Mouse (Mus musculus) midbrain, embryonic 11.5 days (tissue): ENCODE results near the gene Alg14. TPM values are rescaled to one million over a fixed set of nuclear protein-coding genes. Genes with fewer than 3 reads are reported as not detected.

Experiments used
- ATAC-seq: fragments of 200-750 bp; cut with Nextera tagmentation; 2 replicates; pipeline ENCODE4 v1.8.0; 2017; ENCODE audit warnings: moderate TSS enrichment, moderate library complexity; ENCODE audit not compliant: low FRiP score
- DNase-seq: peaks from one replicate; pipeline ENCODE4 v3.0.0; 2015; ENCODE audit warnings: low spot score; ENCODE audit errors: missing footprints
- H3K27ac ChIP-seq: fragments of 300-500 bp; sonication (generic); 2 replicates; pipeline ENCODE4 v1.5.1; 2014; ENCODE audit warnings: low read depth, low read length
- H3K27me3 ChIP-seq: fragments of 300-500 bp; sonication (generic); 2 replicates; pipeline ENCODE4 v1.6.1; 2014; ENCODE audit warnings: mild to moderate bottlenecking, low read length, moderate library complexity, mixed read lengths; ENCODE audit not compliant: control insufficient read depth, insufficient read depth
- H3K36me3 ChIP-seq: fragments of 300-500 bp; sonication (generic); 2 replicates; pipeline ENCODE4 v1.6.1; 2014; ENCODE audit warnings: mild to moderate bottlenecking, low read length, moderate library complexity, mixed read lengths; ENCODE audit not compliant: control insufficient read depth, insufficient read depth
- H3K4me1 ChIP-seq: fragments of 300-500 bp; sonication (generic); 2 replicates; pipeline ENCODE4 v1.6.1; 2014; ENCODE audit warnings: low read length; ENCODE audit not compliant: control insufficient read depth, insufficient read depth
- H3K4me2 ChIP-seq: fragments of 300-500 bp; sonication (generic); 2 replicates; pipeline ENCODE4 v1.6.1; 2014; ENCODE audit warnings: mild to moderate bottlenecking, moderate library complexity
- H3K4me3 ChIP-seq: fragments of 300-500 bp; sonication (generic); 2 replicates; pipeline ENCODE4 v1.5.1; 2014; ENCODE audit warnings: low read depth, low read length
- H3K9ac ChIP-seq: fragments of 300-500 bp; sonication (generic); 2 replicates; pipeline ENCODE4 v1.6.1; 2014; ENCODE audit warnings: low read length
- H3K9me3 ChIP-seq: fragments of 300-500 bp; sonication (generic); 2 replicates; pipeline ENCODE4 v1.6.1; 2016; ENCODE audit warnings: low read length; ENCODE audit not compliant: control insufficient read depth
- WGBS: fragments of 180-500 bp; shearing (Covaris S2); extraction: QIAGEN DNeasy Blood & Tissue Kit; methylation state at CpG from one replicate; pipeline ENCODE4 v1.1.7; 2014; 5-methylcytosine and 5-hydroxymethylcytosine counted together
- polyA plus RNA-seq: library from polyadenylated mRNA; unstranded; fragments of >200 nt; fragmentation: Nextera tagmentation; extraction: Ambion mirVana; gene quantifications from 2 replicates; pipeline ENCODE4 v1.2.1, GENCODE M21; 2014

Gene Alg14
- polyA plus RNA-seq: 37.6 and 38.0 TPM in 2 replicates

DNA sequence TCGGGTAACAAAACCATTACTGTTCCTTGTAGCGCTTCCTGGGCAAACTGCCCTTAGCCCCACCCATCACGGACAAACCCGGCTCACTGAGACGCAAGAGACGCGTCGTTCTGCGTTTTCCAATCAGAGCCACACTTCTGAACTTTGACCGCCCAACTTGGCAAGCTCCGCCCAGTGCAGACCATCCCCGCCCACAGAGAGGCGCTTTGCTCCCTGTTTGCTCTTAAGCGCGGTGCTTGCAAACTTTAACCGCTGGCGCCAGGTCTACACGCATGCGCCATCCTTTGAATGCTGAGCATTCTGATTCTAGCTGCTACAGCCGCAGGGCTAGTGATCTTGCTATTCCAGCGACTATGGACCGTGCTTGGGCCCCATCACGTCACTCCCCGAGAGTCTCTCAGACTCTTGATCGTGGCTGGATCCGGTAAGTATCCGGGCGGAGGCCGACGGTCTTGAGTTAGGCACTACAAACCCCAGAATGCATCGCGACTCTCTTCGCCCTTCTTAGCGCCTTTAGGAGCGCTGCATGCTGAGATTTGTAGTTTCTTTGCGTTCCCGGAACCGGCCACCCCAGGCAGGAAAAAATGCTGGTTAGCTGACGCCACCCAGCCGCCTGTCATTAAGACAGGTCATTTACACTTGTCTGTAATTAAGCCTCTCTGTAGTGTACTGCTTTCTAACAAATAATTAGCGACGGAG, at the start of gene Alg14:
Alg14 (plus strand) TSS at position 214 of the 699 bp plus-strand sequence.
- peak; percentile 99 for DNase-seq
- Histone ChIP-seq H3K9ac (peak within 1 kb of the TSS; percentile 67), H3K27ac (peak within 1 kb of the TSS; percentile 89), H3K36me3 (no peaks in the 10 kb centered on the region), H3K4me3 (peak within 1 kb of the TSS; percentile 55), H3K27me3 (no peaks in the 10 kb centered on the region), H3K9me3 (no peaks in the 10 kb centered on the region), H3K4me2 (peak within 1 kb of the TSS; percentile 58), H3K4me1 (peaks cover 6% of the 10 kb centered on the region; the same call in 1 of the 2 replicates)
- ATAC-seq: peak; percentile 96
- under 1% methylated on average over 42 of the region's 42 CpGs for WGBS

DNA sequence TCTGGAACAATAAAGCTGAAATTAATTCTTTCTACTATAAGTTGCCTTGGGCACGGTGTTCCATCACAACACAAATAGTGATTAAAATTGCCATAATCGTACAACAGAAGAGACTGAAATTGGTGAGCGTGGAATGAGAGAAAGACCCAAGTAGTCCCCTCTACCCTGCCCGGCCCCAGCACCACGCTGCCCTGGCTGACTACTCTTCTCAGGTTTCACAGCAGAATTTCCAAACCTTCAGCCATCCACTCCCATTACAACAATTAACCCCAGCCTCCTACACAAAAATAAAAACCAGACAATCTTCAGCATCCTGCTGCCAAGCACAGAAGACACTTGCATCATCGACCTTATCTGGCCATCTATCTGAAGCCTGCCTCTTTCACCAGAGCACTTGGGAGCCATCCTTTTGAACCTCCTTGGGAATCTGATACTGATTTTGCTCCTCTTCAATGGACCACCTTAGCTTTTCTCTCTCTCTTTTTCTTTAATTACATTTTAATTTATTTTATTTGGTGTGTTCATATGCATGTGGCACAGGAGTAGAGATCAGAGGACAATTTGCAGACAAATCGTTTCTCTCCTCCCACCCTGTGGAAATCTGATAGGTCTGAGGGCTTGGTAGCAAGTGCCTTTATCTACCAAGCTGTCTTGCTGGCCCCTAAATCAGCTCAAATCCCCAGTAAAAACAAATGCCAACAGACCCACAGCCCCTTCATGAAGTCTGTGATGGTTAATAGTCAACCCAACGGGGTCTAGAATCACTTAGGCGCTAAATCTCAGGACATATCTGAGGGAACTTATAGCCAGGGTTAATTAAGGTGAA, 49.2 kb upstream of the Alg14 start:
- no peaks in the 10 kb centered on the region for H3K9me3 ChIP-seq
- H3K4me2 ChIP-seq: no peak overlapping the region
- WGBS: 81% methylated on average over 9 of the region's 9 CpGs
- H3K9ac ChIP-seq: no peak overlapping the region
- H3K4me1 ChIP-seq: peaks cover 8% of the 10 kb centered on the region; the same call in 1 of the 2 replicates
- no peak for DNase-seq
- H3K36me3 ChIP-seq: no peaks in the 10 kb centered on the region
- H3K4me3 ChIP-seq: no peak overlapping the region
- no peak overlapping the region for H3K27ac ChIP-seq
- no peaks in the 10 kb centered on the region for H3K27me3 ChIP-seq
- ATAC-seq: no peak

DNA sequence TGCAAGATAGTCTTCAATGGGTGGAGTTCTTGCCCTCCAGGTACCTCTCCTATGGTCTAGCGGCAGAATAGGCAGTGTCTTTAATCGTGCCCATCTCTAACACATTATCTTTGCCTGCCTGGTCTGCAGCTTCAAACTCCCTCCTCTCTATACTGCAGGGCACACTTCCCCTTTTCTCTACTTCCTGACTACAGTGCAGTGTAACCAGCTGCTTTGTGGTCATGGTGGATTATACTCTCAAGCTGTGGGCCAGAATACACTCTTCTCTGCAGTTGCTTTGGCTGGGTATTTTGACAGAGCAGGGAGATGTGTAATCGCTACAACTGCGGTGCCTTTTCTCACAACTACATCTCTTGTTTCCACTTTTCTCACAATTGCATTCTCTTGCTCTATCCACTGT, 48.6 kb upstream of the Alg14 start:
- ATAC-seq (no peak), DNase-seq (no peak)
- H3K36me3 ChIP-seq: no peaks in the 10 kb centered on the region
- no peak overlapping the region for H3K4me3 ChIP-seq
- H3K4me2 ChIP-seq: no peak overlapping the region
- no peaks in the 10 kb centered on the region for H3K27me3 ChIP-seq
- 97% methylated on average over 4 of the region's 4 CpGs for WGBS
- H3K9me3 ChIP-seq: no peaks in the 10 kb centered on the region
- H3K27ac ChIP-seq: no peak overlapping the region
- H3K4me1 ChIP-seq: peaks cover 8% of the 10 kb centered on the region; the same call in 1 of the 2 replicates
- H3K9ac ChIP-seq: no peak overlapping the region

DNA sequence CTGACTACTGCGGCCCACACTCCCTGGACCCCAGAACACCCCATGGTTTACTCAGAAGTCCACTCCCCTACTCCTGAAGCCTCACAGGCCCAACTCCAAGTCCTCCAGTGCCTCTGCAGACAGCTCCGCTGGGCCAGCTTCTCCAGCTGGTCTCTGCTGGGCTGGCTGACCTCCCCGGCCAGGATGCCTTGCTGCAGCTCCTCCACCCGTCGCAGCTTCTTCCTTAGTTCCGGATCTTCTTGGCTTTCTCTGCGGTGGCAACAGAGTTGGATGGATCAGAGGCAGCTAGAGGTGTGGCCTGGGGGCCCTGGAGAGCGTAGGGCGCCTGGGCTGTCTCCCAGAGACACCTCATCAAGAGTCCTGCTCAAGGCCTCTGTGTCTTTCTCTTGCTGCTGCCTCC, 41.5 kb upstream of the Alg14 start:
- 90% methylated on average over 9 of the region's 9 CpGs for WGBS
- no peak overlapping the region for H3K9ac ChIP-seq
- no peak for DNase-seq
- no peaks in the 10 kb centered on the region for H3K36me3 ChIP-seq
- no peak overlapping the region for H3K4me3 ChIP-seq
- ATAC-seq: no peak
- no peaks in the 10 kb centered on the region for H3K4me1 ChIP-seq
- H3K4me2 ChIP-seq: no peak overlapping the region
- no peaks in the 10 kb centered on the region for H3K9me3 ChIP-seq
- H3K27me3 ChIP-seq: no peaks in the 10 kb centered on the region
- H3K27ac ChIP-seq: no peak overlapping the region

DNA sequence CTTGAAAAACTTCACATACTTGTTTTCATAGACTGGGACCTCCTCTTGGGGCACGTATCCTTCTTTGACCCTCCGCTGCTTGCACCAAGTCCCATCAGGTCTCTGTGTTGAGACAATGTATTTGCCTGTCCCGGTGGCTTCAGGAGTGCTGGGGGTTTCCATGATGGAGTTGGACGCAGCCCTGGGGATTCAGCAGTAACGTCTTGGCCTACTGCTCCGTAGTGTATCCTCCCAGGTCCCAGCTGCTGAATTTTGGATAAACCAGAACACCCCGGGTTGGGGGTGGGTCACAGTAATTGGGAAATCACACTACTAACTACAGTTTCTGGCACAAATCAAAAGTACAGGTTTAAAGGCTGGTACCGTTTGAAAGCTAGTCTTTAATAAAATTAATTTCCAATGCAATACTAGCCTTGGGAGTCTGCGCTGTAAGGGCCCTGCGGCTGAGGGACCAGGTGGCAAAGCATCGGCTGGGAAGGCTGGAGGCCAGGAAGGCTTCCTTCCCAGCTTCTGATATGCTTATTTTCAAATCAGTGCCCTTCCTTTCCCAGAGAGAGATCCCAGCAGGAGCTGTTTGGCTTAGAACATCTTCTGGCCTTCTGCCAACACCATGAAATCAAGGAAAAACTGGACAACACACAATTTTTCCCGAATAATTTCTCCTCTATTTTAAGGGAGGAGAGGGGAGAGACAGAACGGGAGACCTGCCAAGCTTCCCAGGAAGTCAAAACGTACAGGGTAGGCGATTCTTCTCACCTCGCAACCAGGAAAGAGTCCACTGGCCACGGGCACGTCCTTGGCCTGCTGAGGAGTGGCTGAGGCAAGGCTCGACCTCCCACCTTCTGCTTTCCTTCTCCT, 40.8 kb upstream of the Alg14 start:
- H3K9ac ChIP-seq: no peak overlapping the region
- no peaks in the 10 kb centered on the region for H3K36me3 ChIP-seq
- H3K27me3 ChIP-seq: no peaks in the 10 kb centered on the region
- H3K27ac ChIP-seq: no peak overlapping the region
- H3K9me3 ChIP-seq: no peaks in the 10 kb centered on the region
- no peak overlapping the region for H3K4me2 ChIP-seq
- WGBS: 86% methylated on average over 19 of the region's 19 CpGs
- DNase-seq (no peak), ATAC-seq (no peak)
- no peak overlapping the region for H3K4me3 ChIP-seq
- no peaks in the 10 kb centered on the region for H3K4me1 ChIP-seq

DNA sequence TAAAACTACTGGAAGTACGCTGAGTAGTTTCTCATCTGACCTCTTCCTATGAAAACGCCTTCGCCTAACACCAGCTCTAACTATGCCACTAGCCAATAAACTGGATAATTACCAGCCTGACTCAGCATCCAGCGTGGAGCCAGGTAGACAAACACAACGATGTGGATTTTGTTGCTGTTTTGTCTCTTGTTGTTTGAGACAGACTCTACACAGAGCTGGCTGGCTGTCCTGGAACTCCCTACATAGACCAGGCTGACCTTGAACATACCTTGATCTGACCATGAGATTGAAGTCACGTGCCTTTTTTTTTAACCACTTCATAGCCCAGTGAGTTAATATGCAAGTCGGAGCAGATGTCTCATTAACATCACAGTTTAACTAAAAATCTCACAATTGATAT, 36.1 kb upstream of the Alg14 start:
- ATAC-seq: no peak
- Histone ChIP-seq H3K9ac (no peak overlapping the region), H3K4me3 (no peak overlapping the region), H3K27me3 (peaks cover 8% of the 10 kb centered on the region; the same call in 1 of the 2 replicates), H3K4me1 (no peaks in the 10 kb centered on the region), H3K36me3 (no peaks in the 10 kb centered on the region), H3K4me2 (no peak overlapping the region), H3K9me3 (no peaks in the 10 kb centered on the region), H3K27ac (no peak overlapping the region)
- DNase-seq: no peak
- 93% methylated on average over 7 of the region's 7 CpGs for WGBS

DNA sequence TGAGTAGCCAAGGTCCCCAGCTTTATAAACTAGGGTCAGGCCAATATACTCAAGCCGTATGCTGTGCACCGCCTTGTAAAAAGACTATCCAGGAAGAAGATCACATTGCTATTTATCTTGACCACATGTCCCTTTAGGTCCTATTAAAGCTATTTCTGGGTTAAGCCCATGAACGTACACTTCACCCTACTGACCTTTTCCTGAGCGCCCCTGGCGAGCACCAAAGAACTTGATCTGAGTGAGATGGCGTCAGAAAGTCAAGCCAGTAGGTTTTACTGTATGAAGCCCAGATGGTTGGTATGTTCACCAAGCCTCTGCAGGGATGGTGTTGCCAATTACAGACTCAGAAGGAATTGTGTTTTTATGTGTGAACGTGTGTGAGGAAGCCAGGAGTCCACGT, 35.4 kb upstream of the Alg14 start:
- H3K9ac ChIP-seq: no peak overlapping the region
- H3K4me1 ChIP-seq: no peaks in the 10 kb centered on the region
- no peak for ATAC-seq
- H3K4me3 ChIP-seq: no peak overlapping the region
- no peak for DNase-seq
- H3K27ac ChIP-seq: no peak overlapping the region
- no peaks in the 10 kb centered on the region for H3K9me3 ChIP-seq
- WGBS: 90% methylated on average over 8 of the region's 8 CpGs
- H3K36me3 ChIP-seq: no peaks in the 10 kb centered on the region
- H3K4me2 ChIP-seq: no peak overlapping the region
- peaks cover 10% of the 10 kb centered on the region; the same call in 1 of the 2 replicates for H3K27me3 ChIP-seq

DNA sequence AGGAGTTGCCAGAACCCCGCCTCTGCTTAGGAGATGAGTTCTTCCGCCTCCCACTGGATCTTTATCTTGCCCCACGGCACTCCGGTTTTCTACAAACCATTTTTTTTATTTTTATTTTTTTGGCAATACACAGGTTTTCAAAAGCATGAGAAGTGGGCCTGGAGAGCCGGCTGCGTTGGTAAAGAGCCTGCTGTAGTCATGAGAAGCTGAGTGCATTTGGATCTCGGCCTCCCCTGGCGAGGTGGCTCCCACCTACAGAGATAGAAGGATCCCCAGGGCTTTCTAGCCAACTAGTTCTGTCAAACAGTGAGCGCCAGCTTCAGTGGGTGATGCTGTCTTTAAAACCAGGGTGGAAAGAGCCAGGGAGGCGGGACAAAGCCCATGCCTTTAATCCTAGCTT, 34.2 kb upstream of the Alg14 start:
- DNase-seq: no peak
- no peaks in the 10 kb centered on the region for H3K9me3 ChIP-seq
- no peak overlapping the region for H3K9ac ChIP-seq
- peaks cover 4% of the 10 kb centered on the region for H3K4me1 ChIP-seq
- H3K27ac ChIP-seq: no peak overlapping the region
- no peak for ATAC-seq
- peaks cover 21% of the 10 kb centered on the region for H3K27me3 ChIP-seq
- no peaks in the 10 kb centered on the region for H3K36me3 ChIP-seq
- H3K4me2 ChIP-seq: no peak overlapping the region
- H3K4me3 ChIP-seq: no peak overlapping the region
- WGBS: 77% methylated on average over 10 of the region's 10 CpGs
